Comparison of ENCODE assay signal across 18 mouse cellular contexts in the genomic region with DNA sequence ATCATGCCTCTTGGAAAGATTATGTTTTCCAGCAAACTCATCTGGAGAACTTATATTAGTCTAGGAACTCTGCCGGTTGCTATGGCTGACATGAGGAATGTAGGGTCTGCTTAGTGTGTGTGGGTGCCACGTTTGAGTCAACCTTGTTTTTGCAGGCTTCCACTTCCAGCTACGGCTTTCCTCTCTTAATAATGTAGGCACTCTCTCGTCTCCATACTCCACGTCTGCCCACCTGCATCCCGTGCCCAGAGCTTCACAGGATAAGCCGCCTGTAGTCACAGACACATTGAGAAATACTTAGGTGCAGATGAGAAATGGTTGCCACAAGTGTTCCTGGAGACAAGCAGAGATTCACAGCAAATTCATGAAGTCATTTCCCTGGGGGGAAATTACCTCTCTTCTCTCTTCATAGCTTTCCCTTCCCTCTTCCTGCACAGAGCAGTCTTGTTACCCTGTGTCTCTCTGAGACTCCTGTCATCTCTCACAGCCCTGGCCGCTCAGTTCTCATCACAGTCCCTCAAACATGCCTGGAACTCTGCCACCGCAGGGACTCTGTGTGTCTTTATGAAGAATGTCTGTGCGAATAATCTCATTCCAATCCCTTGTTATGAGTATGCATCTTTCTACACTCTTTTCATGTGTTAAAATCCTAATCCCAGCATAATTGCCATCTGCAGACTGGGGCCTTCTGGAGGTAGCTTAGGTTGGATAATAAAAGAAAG. TPM values are rescaled to one million over a fixed set of nuclear protein-coding genes. Genes with fewer than 3 reads are reported as not detected.
DNase-seq lines count a peak whose midpoint lies in the region; ATAC-seq and TF ChIP-seq lines count a peak whose summit lies in the region.
"Had no signal": no experiment of that assay in that cellular context is flagged by ENCODE, and none has a peak within 500 bp of the region (broad histone marks: within the 10 kb centered on the region; RNA-seq: fewer than 3 reads in every experiment).

No protein-coding gene starts in this region.

- no peak overlapping the region for H3K9ac ChIP-seq in forebrain, postnatal 0 days
- H3K9ac ChIP-seq in forebrain, embryonic 15.5 days (replicated peaks): no peak overlapping the region
- H3K9ac ChIP-seq: limb, embryonic 12.5 days had no signal

- TF ChIP-seq CTCF in forebrain, postnatal 0 days (IDR thresholded peaks at IDR 0.05; ENCODE audit: low read depth): no peak
- TF ChIP-seq CTCF in layer of hippocampus, adult 2 months (conservative IDR thresholded peaks at IDR 0.05): no peak

- no peaks in the 10 kb centered on the region for H3K36me3 ChIP-seq in forebrain, postnatal 0 days (ENCODE audit: insufficient read depth)
- no peaks in the 10 kb centered on the region for H3K36me3 ChIP-seq in forebrain, embryonic 15.5 days
- H3K36me3 ChIP-seq: G1E; limb, embryonic 12.5 days had no signal

- no peak overlapping the region for H3K4me3 ChIP-seq in forebrain, postnatal 0 days (ENCODE audit: low read depth, low read length)
- no peak overlapping the region for H3K4me3 ChIP-seq in forebrain, embryonic 15.5 days
- no peak overlapping the region; the same call in 1 of the 2 replicates for H3K4me3 ChIP-seq in layer of hippocampus, adult 2 months
- H3K4me3 ChIP-seq: limb, embryonic 12.5 days had no signal

- H3K4me2 ChIP-seq in forebrain, postnatal 0 days (ENCODE audit: low read depth): no peak overlapping the region
- H3K4me2 ChIP-seq in forebrain, embryonic 15.5 days (replicated peaks): no peak overlapping the region
- H3K4me2 ChIP-seq: limb, embryonic 12.5 days had no signal

- H3K27me3 ChIP-seq in forebrain, postnatal 0 days (ENCODE audit: insufficient read depth, low read length): no peaks in the 10 kb centered on the region
- H3K27me3 ChIP-seq in forebrain, embryonic 15.5 days: no peaks in the 10 kb centered on the region
- H3K27me3 ChIP-seq: limb, embryonic 12.5 days had no signal

- intact Hi-C loops in left cerebral cortex, postnatal 4 days (cut with DNase I): no loop called here

- no peaks in the 10 kb centered on the region for H3K9me3 ChIP-seq in forebrain, postnatal 0 days (ENCODE audit: low read length)
- H3K9me3 ChIP-seq in forebrain, embryonic 15.5 days: no peaks in the 10 kb centered on the region
- H3K9me3 ChIP-seq: limb, embryonic 12.5 days had no signal

- no peak overlapping the region for H3K27ac ChIP-seq in forebrain, postnatal 0 days (ENCODE audit: low read depth, low read length)
- no peak overlapping the region for H3K27ac ChIP-seq in forebrain, embryonic 15.5 days (replicated peaks)
- peak overlapping the region; percentile 55; the same call in 1 of the 2 replicates for H3K27ac ChIP-seq in layer of hippocampus, adult 2 months
- H3K27ac ChIP-seq: kidney, postnatal 0 days; limb, embryonic 12.5 days had no signal

- peak; percentile 12; the same call in 1 of the 2 replicates for ATAC-seq in forebrain, postnatal 0 days
- ATAC-seq in forebrain, embryonic 15.5 days (replicated peaks): no peak
- ATAC-seq in megakaryocyte, adult 5-6 weeks (ENCODE audit: poor library complexity, severe bottlenecking): no peak
- no peak for ATAC-seq in megakaryocyte progenitor cell, adult 5-6 weeks (replicated peaks; ENCODE audit: poor library complexity)
- ATAC-seq: inflammation-experienced regulatory T-cells, adult 6 months had no signal

- WGBS in forebrain, postnatal 0 days: 38% methylated on average over 10 of the region's 10 CpGs
- 41% methylated on average over 10 of the region's 10 CpGs for WGBS in forebrain, embryonic 15.5 days

- H3K4me1 ChIP-seq in forebrain, postnatal 0 days (ENCODE audit: insufficient read depth): peaks cover 3% of the 10 kb centered on the region; the same call in 1 of the 2 replicates
- peaks cover 17% of the 10 kb centered on the region for H3K4me1 ChIP-seq in forebrain, embryonic 15.5 days

- no peak for DNase-seq in forebrain, postnatal 0 days
- peak; percentile 17 to 26 for DNase-seq in left cerebral cortex, adult 18-20 months (ENCODE audit: low spot score in 2 of 2)
- DNase-seq in left cerebral cortex, postnatal 4 days: no peak
- DNase-seq in layer of hippocampus, adult 2 months (ENCODE audit: low spot score in 2 of 2): peak in 1 of 2 experiments; percentile 42
- peak; percentile 12 to 19 for DNase-seq in right cerebral cortex, postnatal 36 days (ENCODE audit: low spot score in 2 of 2)
- DNase-seq: B cell, adult 2 months; thymus, adult 2 months had no signal

RNA-seq across cellular contexts. Expression of a gene that starts 5.3 kb away (rescaled TPM):
- total RNA-seq in forebrain, postnatal 0 days (2014; rRNA removed): not detected in 2 replicates
- polyA plus RNA-seq in forebrain, postnatal 0 days (2015; fragmentation: Nextera tagmentation; extraction: Ambion mirVana): 0.23 TPM in 1 of 2 replicates, not detected in the other
- polyA plus RNA-seq in forebrain, embryonic 15.5 days (2015; fragmentation: Nextera tagmentation; extraction: Ambion mirVana): 0.19 and 0.43 TPM in 2 replicates
- total RNA-seq in left cerebral cortex, adult 18-20 months (2021): under 1 TPM; 0.12 to 0.23 TPM
- under 1 TPM; 0.12 to 0.32 TPM for total RNA-seq in left cerebral cortex, postnatal 4 days (2021)
- under 1 TPM; 0.12 to 0.20 TPM for total RNA-seq in layer of hippocampus, adult 2 months (2021)
- not detected in 2 replicates for total RNA-seq in megakaryocyte, adult 5-6 weeks (2015)
- not detected in 2 replicates for total RNA-seq in megakaryocyte, adult 5-6 weeks (2017)
- not detected in 2 replicates for total RNA-seq in megakaryocyte progenitor cell, adult 5-6 weeks (2015)
- not detected in 2 replicates for total RNA-seq in megakaryocyte progenitor cell, adult 5-6 weeks (2017)
- total RNA-seq: monocyte, adult 5-6 weeks had no signal
- polyA plus RNA-seq: G1E; heart, postnatal 0 days; inflammation-experienced regulatory T-cells, adult 6 months; kidney, postnatal 0 days; limb, embryonic 12.5 days; lung, embryonic 16.5 days; spleen, adult 2 months; thymus, adult 2 months had no signal

Comparison
In these comparisons a context has a peak if more than half of its experiments do, and no peak if none do; other contexts are left out.
1. DNase-seq: peak in left cerebral cortex, adult 18-20 months (2 of 2) and right cerebral cortex, postnatal 36 days (2 of 2); none in forebrain, postnatal 0 days (single experiment) and left cerebral cortex, postnatal 4 days (single experiment).